Mouse (Mus musculus) splenic B cell, adult 2 months (primary cell): ENCODE measurements at regions not wholly inside any gene's neighbourhood (a gene's known extent, or its start where the extent isn't known, plus 50 kb on each side); places are given as distances from the start of the nearest gene placed in this dataset.

ENCODE experiments used
- DNase-seq: peaks from one replicate; pipeline ENCODE4 v3.0.0-alpha.2; 2011; ENCODE audit warnings: low read depth, low spot score
- H3K27me3 ChIP-seq: 2 replicates; pipeline ENCODE4 v1.6.1; 2012; ENCODE audit warnings: mild to moderate bottlenecking, low read length, moderate library complexity, mixed read lengths; ENCODE audit not compliant: control insufficient read depth, poor library complexity, insufficient read depth, severe bottlenecking
- H3K36me3 ChIP-seq: 2 replicates; pipeline ENCODE4 v1.6.1; 2012; ENCODE audit warnings: mild to moderate bottlenecking, low read length, moderate library complexity, mixed read lengths; ENCODE audit not compliant: control insufficient read depth, poor library complexity, insufficient read depth, severe bottlenecking

DNA sequence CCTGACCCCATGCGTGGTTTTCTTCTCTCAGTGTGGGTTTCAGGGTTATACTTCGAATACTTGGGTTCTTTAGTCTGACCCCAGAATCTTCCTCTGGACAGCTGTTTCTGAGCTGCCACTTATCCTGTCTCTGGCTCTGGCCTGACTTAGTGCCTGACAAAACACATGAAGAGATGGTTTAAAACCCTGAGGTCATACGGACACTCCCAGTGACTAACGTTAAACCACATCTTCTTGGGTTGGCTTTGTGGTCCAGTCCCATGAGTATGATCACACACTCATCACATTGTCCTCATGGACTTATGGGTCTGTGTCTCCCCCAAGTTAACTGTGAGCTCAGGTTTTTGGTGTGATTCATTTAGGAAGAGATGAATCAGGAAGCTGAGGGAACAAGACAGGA, 269.7 kb downstream of the Gm49356 start:
- Histone ChIP-seq H3K36me3 (no peaks in the 10 kb centered on the region), H3K27me3 (no peaks in the 10 kb centered on the region)
- no peak for DNase-seq

DNA sequence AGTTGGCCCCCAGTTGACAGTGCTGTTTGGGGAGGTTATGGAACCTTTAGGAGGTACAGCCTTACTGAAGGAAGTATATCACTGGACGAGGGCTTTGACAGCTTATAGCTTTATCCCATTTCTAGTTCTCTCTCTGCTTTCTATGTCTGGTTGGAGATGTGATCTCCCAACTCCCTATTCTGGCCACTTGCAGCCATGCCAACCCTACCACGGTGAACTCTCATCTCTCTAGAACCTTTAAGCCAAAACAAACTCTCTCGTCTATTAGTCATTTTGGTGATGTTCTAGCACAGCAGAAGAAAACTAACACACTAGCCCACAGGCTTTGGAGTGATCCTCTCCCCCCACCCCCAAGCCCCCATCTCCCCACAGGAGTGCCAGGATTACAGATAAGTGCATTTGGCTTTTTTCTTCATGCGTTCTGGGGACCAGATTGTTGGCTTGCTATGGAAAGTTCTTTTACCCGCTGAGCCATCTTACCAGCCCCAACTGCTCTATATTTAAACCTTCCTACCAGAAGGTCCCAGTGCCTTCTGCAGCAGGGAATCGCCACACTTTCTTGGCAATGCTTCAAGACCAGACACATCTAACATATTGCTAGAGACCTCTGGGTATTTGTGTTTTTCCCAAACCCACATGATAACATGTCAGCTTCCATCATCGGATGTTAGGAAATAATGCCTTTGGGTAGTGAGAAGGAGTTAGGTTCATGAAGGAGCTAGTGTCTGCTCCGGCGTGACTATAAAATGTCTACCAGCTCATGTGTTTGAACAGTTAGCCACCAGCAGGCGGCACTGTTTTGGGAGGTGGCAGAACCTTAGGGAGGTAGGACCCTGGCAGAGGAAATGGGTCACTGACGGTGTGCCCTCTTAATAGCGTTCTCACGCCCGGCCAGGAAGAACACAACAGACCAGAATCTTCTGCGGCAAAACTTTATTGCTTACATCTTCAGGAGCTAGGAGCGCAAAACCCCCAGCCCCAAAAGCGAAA, 272.1 kb downstream of the Gm49356 start:
- no peaks in the 10 kb centered on the region for H3K27me3 ChIP-seq
- no peaks in the 10 kb centered on the region for H3K36me3 ChIP-seq
- DNase-seq, result no peak

DNA sequence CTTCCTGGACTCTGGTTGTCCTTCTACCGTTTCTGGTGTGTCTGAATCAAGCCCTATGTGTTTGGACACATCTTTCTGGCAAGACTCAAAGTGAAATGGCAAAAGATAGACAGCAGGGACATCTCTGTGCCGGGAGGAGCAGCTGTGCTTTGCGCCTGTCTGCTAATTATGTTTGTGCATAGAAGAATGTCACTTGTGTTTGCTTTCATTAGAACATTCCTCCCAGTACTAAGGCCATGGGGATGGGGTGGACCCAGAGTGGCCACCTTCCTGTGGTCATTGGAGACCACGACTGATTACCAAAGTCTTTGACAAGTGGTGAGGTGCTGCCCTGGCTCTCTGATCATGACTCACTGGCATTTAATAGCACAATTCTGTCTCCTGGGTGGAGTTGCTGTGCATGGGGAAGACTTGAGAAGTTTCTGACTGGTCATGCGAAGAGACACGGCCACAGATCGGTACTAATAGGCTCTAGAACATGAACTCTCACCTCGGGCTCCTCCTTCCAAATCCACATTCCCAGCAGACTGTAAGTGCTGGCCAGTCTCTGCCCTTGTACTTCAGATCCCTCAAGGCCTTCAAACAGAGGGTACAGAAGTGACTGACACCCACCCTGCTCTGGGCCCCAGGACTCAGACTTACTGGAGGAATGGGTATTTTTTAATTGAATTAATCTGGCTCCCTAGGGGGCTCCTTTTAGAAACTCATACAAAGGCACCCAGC, 279.0 kb downstream of the Gm49356 start:
- Histone ChIP-seq H3K27me3 (no peaks in the 10 kb centered on the region), H3K36me3 (no peaks in the 10 kb centered on the region)
- no peak for DNase-seq

DNA sequence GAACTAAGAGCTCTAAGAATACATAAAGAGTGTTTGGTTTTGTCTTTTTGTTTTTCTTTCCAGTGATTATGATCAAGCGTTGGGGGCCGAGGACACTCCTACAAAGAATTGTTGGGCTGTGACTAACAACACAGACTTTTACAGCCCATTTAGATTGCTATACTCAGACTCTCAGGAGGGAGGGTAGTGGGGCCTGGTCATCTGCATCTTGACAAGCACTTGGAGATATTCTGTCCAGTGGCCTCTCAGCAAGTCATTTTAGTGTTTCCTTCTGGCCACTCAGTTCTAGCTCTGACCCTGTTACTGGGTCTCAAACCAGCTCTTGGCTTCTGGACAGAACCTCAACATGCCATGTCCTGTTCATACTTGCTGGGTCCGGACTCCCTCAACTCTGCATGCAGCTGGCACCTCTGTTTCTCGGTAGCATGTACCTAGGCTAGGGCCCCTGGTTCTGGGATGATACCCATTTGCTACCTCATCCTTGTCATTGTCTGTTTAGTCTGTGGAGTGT, 279.6 kb downstream of the Gm49356 start:
- Histone ChIP-seq H3K36me3 (no peaks in the 10 kb centered on the region), H3K27me3 (no peaks in the 10 kb centered on the region)
- DNase-seq, result no peak

DNA sequence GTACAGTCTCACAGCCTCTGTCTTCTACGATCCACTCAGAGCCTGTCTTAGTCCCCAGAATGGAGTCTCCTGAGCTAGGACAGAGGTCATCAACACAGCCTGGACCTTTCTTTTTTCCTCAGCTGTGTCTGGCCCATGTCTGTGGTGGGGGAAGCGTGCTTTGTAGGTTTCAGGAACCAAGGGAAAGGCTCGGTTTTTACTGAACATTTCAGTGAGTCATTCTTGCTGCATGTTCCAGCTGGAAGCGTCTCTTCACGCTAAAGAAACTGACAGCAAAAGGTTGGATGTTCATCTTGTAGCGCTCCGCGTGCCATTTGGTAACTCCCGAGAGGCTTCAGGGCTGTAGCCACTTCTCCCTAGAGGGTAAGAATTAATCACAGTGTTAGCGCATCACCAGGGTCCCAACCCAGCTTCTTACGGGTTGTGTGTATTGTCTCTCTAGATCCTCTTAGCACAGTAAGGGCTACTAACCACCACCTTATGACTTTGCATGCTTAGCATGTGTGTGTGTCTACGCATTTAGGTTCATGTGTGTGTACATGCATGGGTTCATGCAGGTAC, 280.2 kb downstream of the Gm49356 start:
- DNase-seq, result peak; percentile 16
- H3K27me3 ChIP-seq, result no peaks in the 10 kb centered on the region
- no peaks in the 10 kb centered on the region for H3K36me3 ChIP-seq

DNA sequence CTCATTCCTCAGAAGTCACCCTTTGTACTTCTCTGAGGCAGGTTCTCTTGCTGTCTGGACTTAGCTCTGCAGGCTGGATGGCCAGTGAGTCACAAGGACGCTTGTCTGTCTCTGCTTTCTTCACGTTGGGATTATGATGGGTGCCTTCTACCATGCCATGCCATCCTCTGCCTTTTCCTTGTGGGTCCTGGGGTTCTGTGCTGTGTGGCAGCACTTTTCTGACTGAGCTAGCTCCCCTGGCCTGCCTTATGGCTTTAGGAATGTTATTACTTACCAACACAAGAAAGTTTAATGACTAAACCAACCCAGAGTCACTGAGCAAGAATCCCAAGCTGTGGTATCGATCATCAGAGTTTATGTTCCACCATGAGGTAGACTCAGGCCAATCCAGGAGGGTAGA, 280.7 kb downstream of the Gm49356 start:
- DNase-seq, result no peak
- Histone ChIP-seq H3K27me3 (no peaks in the 10 kb centered on the region), H3K36me3 (no peaks in the 10 kb centered on the region)

DNA sequence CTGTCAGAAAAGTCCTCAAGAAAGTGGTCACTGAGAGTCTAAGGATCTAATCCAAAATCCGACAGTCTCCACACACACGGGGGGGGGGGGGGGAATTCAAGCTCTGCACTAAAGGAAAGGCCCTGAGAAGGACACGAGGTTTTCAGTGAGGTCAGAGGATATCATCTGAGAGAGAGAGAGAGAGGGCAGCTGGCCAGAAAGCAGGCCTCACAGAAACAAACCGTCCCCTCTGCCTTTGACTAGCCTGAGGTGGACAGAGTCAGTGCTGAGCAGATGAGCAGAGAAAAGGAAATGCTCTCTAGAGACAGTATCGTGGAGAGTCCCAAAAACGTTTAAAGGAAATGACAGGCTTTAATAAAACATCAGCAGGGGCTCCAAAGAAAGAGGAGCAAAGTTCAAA, 282.0 kb downstream of the Gm49356 start:
- no peaks in the 10 kb centered on the region for H3K27me3 ChIP-seq

DNA sequence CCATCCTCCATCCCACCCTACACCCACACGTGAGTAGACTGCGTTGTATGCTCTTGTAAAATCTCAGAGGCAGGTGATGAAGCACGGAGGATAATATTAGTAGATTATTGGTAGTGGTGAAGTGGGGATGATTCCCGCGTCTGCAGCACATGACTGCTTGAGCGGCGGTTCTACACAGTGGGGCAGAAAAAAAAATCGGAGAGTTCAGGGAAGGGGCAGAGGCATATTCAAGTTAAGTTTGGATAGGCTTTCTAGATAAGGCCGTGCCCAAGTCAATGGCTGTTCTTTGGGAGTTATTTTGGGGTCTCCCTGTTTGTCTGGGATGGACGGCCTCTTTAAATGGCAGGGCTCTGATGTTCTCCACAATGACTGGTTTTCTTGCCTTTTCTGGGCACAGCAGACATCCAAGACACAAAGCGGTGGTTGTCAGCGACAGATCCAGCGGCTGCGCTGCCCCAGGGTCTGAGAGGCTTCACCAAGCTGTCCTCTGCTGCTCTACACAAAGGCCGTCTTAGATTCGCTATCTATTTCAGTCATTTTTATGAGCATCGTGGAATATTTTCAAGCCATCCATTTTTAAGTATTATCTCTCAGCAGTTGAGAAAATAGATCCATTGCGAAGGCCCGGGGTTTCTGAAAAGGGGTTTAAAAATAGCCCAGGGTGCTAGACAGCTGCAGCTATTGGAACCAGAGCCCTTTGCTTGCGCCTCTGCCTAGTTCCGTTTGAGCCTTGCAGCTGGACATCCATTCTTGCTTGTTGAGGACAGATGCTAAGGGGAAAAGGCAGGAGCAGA, 284.6 kb downstream of the Gm49356 start:
- Histone ChIP-seq H3K36me3 (no peaks in the 10 kb centered on the region), H3K27me3 (no peaks in the 10 kb centered on the region)
- DNase-seq, result no peak

More for the DNA sequence above, 282.0 kb downstream of the Gm49356 start:
- no peaks in the 10 kb centered on the region for H3K36me3 ChIP-seq
- no peak for DNase-seq

DNA sequence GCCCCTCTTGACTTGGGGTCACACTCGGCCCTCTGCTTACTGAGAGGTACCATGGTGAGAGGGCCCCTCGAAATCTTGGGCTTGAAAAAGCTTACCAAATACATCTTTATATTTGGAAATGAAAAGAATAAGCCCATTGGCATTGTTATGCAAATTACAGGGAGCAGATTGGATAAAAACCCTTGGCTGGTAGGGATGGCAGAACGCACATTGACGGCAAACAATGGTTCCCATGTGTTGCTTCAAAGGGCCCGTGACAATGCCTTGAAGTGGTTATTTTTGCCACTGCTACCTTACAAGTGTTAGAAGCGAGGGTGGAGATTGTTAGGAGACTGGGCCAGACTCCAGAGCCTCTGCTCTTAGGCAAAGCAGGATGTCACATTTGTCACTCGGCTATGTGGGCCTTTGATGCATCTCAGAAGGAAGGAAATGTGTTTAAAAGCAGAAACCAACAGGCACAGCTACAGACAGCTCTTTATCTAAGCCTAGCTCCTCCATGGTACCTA, 285.2 kb downstream of the Gm49356 start:
- Histone ChIP-seq H3K36me3 (no peaks in the 10 kb centered on the region), H3K27me3 (no peaks in the 10 kb centered on the region)
- DNase-seq, result no peak

DNA sequence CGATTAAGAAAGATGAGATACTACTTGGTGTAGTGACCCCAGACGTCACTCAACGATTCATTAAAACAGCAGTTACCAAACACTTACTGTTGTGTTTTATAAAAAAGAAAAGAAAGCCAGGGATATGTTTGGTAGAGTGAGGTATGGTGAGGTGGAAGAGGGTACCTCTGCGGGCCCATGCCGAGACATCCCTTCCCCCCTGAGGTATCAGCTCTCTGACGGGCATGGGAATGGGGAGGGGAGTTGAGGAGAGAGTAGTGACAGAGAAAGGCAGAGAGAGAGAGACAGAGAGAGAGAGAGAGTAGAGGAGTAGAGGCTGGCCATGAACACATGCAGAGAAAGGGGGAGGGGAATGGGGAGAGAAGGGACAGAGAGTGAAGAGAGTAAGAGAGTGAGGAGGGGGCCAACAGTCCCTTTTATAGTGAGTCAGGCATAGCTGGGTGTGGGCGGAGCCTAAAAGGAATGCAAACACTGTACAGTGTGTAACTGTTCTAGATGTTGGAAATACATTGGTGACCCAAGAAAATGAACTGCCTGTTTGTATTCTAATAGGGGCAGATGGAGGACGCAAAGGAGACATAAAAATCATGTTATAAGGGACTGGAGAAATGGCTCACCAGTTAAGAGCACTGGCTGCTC, 285.9 kb downstream of the Gm49356 start:
- no peaks in the 10 kb centered on the region for H3K36me3 ChIP-seq
- no peak for DNase-seq
- no peaks in the 10 kb centered on the region for H3K27me3 ChIP-seq

DNA sequence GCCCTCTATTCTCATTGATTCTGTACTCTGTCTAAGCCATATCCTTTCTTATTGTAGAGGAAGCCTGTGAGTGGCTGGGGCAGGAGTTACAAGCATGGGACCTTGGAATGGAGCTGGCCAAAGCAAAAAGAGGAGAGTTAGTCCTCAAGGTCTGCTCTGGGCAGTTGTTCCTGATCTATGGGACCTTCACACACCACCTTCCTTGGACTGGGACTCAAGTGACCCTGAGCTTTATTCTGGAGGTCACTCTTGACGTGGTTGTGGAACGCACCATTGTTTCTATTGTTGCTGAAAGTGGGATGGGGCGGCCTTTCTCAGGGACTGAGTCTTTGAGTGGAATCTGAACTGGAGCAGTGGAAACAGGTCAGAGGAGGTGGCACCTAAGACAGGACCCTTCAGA, 291.0 kb downstream of the Gm49356 start:
- Histone ChIP-seq H3K36me3 (no peaks in the 10 kb centered on the region), H3K27me3 (no peaks in the 10 kb centered on the region)
- DNase-seq, result no peak

DNA sequence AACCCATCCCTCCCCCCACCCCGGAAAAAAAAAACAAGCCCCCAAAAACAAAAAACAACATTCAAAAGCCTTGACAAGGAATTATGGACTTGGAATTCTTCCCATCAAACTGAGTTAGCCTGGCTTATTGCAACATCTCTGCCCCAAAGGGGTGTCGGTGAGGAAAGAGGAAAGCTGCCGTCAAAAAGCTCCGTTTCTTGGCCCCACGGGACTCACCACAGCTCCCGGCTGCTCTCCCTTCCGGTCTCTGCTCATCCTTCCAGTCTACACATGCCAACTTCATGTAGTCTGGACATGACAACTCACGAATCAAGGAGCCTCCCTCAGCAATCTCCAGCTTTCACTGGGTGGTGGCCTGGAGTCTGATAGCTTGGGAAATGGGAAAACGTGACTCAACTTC, 295.4 kb downstream of the Gm49356 start:
- no peaks in the 10 kb centered on the region for H3K27me3 ChIP-seq
- H3K36me3 ChIP-seq, result no peaks in the 10 kb centered on the region
- DNase-seq, result no peak

DNA sequence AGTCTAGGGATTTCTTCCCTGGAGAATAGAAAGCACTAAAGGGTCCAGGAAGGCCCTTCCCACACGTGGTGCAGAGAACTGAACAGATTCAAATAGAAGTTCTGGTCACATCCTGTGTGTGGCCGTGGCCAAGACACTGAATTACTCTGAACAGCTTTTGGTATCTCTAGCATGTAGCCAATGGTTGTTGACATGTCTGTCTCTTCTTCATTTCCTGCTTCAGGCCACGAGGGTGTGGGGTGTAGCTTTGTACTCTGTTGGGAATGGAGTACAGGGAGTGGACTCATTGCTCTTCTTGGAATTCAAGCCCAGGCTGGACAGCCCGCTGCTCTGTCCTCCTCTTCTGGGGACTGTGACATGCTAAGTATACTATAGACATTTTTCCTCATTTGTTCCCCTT, 298.5 kb downstream of the Gm49356 start:
- Histone ChIP-seq H3K27me3 (no peaks in the 10 kb centered on the region), H3K36me3 (no peaks in the 10 kb centered on the region)
- DNase-seq, result no peak

DNA sequence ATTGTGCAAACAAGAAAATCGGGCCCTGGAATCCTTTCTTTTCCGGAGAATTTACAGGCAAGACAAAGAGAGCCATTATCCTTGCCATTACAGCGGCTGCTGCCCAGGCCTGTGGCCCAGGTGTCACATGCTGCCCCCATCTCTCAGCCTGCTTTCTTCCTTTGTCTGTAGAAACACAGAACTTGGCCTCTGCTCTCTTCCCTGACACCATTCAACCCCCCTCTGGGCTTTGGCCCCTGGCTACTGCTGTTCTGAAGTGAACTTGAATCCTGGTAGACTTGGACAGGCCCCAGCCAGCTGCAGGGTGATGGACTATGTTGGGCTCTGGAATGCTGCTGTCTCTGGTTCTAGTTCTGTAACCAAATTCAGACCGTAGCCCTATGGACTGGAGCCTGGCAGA, 299.3 kb downstream of the Gm49356 start:
- DNase-seq, result no peak
- Histone ChIP-seq H3K27me3 (no peaks in the 10 kb centered on the region), H3K36me3 (no peaks in the 10 kb centered on the region)
